Mouse (Mus musculus) testis, adult 2 months (tissue): ENCODE data around the gene B4galt1.

Source experiments
- CTCF ChIP-seq: fragments of 200-500 bp; IDR thresholded peaks from 2 replicates; pipeline ENCODE4 v1.5.1; 2012; ENCODE audit warnings: low read depth, mild to moderate bottlenecking, inconsistent platforms, low read length, moderate library complexity; ENCODE audit not compliant: control insufficient read depth, insufficient read depth, insufficient replicate concordance
- POLR2A ChIP-seq: fragments of 200-500 bp; IDR thresholded peaks from 2 replicates; pipeline ENCODE4 v1.6.1; 2012; ENCODE audit warnings: low read depth, mild to moderate bottlenecking, inconsistent platforms, low read length, moderate library complexity; ENCODE audit not compliant: control insufficient read depth

GRCm38 (mm10) chr4:40814359-40814758 lies 39.4 kb downstream of the B4galt1 start:
- TF ChIP-seq CTCF (no peak), POLR2A (no peak)
